Mouse (Mus musculus) G1E-ER4 (cell line): ENCODE measurements around the gene Srpr. TPM values are rescaled to one million over a fixed set of nuclear protein-coding genes. Genes with fewer than 3 reads are reported as not detected.

Experiments
- GATA1 ChIP-seq: IDR thresholded peaks from one replicate; pipeline ENCODE4 v1.8.0; 2012; ENCODE audit warnings: low read length, inconsistent platforms
- polyA plus RNA-seq: library from polyadenylated mRNA; stranded (reverse); fragments of >175 nt; gene quantifications from 2 replicates; pipeline ENCODE4 v1.2.3, GENCODE M21; 2012

Gene Srpr
- polyA plus RNA-seq, 1 experiment, result 4.8 TPM

- no peak for TF ChIP-seq GATA1
Measured at GRCm38 (mm10) chr9:35267146-35267975, 67.4 kb downstream of the Srpr start, which contains the start of the genes Fam118b and Rpusd4. Gene Fam118b, minus strand, starts transcription at chr9:35267805. Gene Rpusd4, plus strand, starts transcription at chr9:35267865.

GRCm38 (mm10) chr9:35267976-35268715, 68.2 kb downstream of the Srpr start:
- no peak for TF ChIP-seq GATA1

GRCm38 (mm10) chr9:35277855-35278365, 77.9 kb downstream of the Srpr start:
- no peak for TF ChIP-seq GATA1

GRCm38 (mm10) chr9:35278451-35278850, 78.5 kb downstream of the Srpr start:
- no peak for TF ChIP-seq GATA1

GRCm38 (mm10) chr9:35282006-35282850, 82.3 kb downstream of the Srpr start:
- no peak for TF ChIP-seq GATA1

GRCm38 (mm10) chr9:35282851-35283200, 82.9 kb downstream of the Srpr start:
- no peak for TF ChIP-seq GATA1

- TF ChIP-seq GATA1, result no peak
Measured at GRCm38 (mm10) chr9:35283415-35284069, 83.6 kb downstream of the Srpr start.

- TF ChIP-seq GATA1, result no peak
Measured at GRCm38 (mm10) chr9:35284351-35284750, 84.4 kb downstream of the Srpr start.

- no peak for TF ChIP-seq GATA1
Measured at GRCm38 (mm10) chr9:35286351-35286750, 86.4 kb downstream of the Srpr start.

GRCm38 (mm10) chr9:35289992-35290391, 90.0 kb downstream of the Srpr start:
- no peak for TF ChIP-seq GATA1

- TF ChIP-seq GATA1, result no peak
Measured at GRCm38 (mm10) chr9:35290417-35290816, 90.4 kb downstream of the Srpr start.

GRCm38 (mm10) chr9:35290916-35291315, 90.9 kb downstream of the Srpr start:
- TF ChIP-seq GATA1, result no peak

GRCm38 (mm10) chr9:35293465-35293864, 93.5 kb downstream of the Srpr start:
- TF ChIP-seq GATA1, result no peak

Other genes starting within 250 kb of the Srpr start
- gene St3gal4, start 80.9 kb upstream of the Srpr start, polyA plus RNA-seq, result 32.5 and 46.5 TPM in 2 replicates
- gene Dcps, start 24.1 kb upstream of the Srpr start, polyA plus RNA-seq, result 83.2 and 112 TPM in 2 replicates
- 6.0 and 7.2 TPM in 2 replicates for gene Tirap, start 116 bp downstream of the Srpr start, polyA plus RNA-seq
- 9.0 and 16.6 TPM in 2 replicates for gene Foxred1, start 10.9 kb downstream of the Srpr start, polyA plus RNA-seq
- 2.3 and 3.0 TPM in 2 replicates for gene Fam118b, start 67.6 kb downstream of the Srpr start, polyA plus RNA-seq
- gene Rpusd4, start 67.7 kb downstream of the Srpr start, polyA plus RNA-seq, result 1.1 and 3.2 TPM in 2 replicates
- 0.03 TPM in 1 of 2 replicates, not detected in the other for gene Cdon, start 221.0 kb downstream of the Srpr start, polyA plus RNA-seq